Mouse (Mus musculus) heart, embryonic 12.5 days (tissue): ENCODE data around the gene Sox10. TPM values are rescaled to one million over a fixed set of nuclear protein-coding genes. Genes with fewer than 3 reads are reported as not detected.

Experiments
- ATAC-seq: fragments of 200-750 bp; cut with Nextera tagmentation; 2 replicates; pipeline ENCODE4 v1.8.0; 2017; ENCODE audit warnings: moderate TSS enrichment, moderate library complexity; ENCODE audit not compliant: insufficient number of reproducible peaks, low FRiP score
- H3K27ac ChIP-seq: fragments of 300-500 bp; sonication (generic); 2 replicates; pipeline ENCODE4 v1.5.1; 2016; ENCODE audit warnings: mild to moderate bottlenecking, moderate library complexity; ENCODE audit not compliant: poor library complexity, severe bottlenecking
- H3K27me3 ChIP-seq: fragments of 300-500 bp; sonication (generic); replicated peaks from 2 replicates; pipeline ENCODE4 v1.6.1; 2016; ENCODE audit warnings: mild to moderate bottlenecking, moderate library complexity
- H3K36me3 ChIP-seq: fragments of 300-500 bp; sonication (generic); 2 replicates; pipeline ENCODE4 v1.6.1; 2016; ENCODE audit warnings: mild to moderate bottlenecking, moderate library complexity
- H3K4me1 ChIP-seq: fragments of 300-500 bp; sonication (generic); replicated peaks from 2 replicates; pipeline ENCODE4 v1.6.1; 2016; ENCODE audit warnings: mild to moderate bottlenecking
- H3K4me2 ChIP-seq: fragments of 300-500 bp; sonication (generic); 2 replicates; pipeline ENCODE4 v1.6.1; 2016; ENCODE audit warnings: mild to moderate bottlenecking, moderate library complexity
- H3K4me3 ChIP-seq: fragments of 300-500 bp; sonication (generic); 2 replicates; pipeline ENCODE4 v1.5.1; 2016; ENCODE audit warnings: mild to moderate bottlenecking
- H3K9ac ChIP-seq: fragments of 300-500 bp; sonication (generic); 2 replicates; pipeline ENCODE4 v1.6.1; 2016; ENCODE audit warnings: mild to moderate bottlenecking, moderate library complexity
- H3K9me3 ChIP-seq: fragments of 300-500 bp; sonication (generic); replicated peaks from 2 replicates; pipeline ENCODE4 v1.6.1; 2016; ENCODE audit warnings: mild to moderate bottlenecking, moderate library complexity
- WGBS: fragments of 180-500 bp; shearing (Covaris S2); methylation state at CpG from one replicate; pipeline ENCODE4 v1.1.7; 2016; 5-methylcytosine and 5-hydroxymethylcytosine counted together
- polyA plus RNA-seq: library from polyadenylated mRNA; unstranded; fragments of >200 nt; fragmentation: Nextera tagmentation; extraction: Ambion mirVana; gene quantifications from 2 replicates; pipeline ENCODE4 v1.2.1, GENCODE M21; 2016

Gene Sox10
- polyA plus RNA-seq, 1 experiment from 2014 or later = 0.28 TPM

DNA sequence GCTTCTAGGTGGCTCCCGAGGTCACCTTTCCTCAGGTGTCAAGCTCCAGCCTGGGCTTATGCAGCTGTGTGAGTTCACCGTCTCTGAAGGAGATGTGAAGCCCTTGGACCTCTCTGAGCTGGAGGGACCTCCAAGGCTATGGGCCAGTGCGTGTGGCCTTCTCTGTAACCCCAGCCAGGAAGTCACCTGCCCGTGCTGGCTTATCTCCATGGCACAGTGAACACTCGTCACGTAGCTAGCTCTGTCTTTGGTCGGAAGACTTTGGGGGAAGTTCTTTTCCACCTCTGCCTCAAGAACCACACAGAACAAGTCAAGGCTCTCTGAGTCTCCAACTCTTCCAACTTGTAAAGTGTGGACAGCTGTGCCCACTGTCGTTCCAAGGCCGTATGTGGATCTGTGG is 29.0 kb upstream of the Sox10 start:
- WGBS = 56% methylated on average over 9 of the region's 9 CpGs
- H3K36me3 ChIP-seq = no peaks in the 10 kb centered on the region
- H3K27ac ChIP-seq = no peak overlapping the region
- H3K9ac ChIP-seq = no peak overlapping the region
- peaks cover 46% of the 10 kb centered on the region for H3K4me1 ChIP-seq
- 0 out of 2 replicates have a peak, but pooled peaks cover 3% of the 10 kb centered on the region for H3K9me3 ChIP-seq
- H3K27me3 ChIP-seq = no peaks in the 10 kb centered on the region
- H3K4me2 ChIP-seq = no peak overlapping the region
- no peak overlapping the region for H3K4me3 ChIP-seq
- ATAC-seq = no peak

DNA sequence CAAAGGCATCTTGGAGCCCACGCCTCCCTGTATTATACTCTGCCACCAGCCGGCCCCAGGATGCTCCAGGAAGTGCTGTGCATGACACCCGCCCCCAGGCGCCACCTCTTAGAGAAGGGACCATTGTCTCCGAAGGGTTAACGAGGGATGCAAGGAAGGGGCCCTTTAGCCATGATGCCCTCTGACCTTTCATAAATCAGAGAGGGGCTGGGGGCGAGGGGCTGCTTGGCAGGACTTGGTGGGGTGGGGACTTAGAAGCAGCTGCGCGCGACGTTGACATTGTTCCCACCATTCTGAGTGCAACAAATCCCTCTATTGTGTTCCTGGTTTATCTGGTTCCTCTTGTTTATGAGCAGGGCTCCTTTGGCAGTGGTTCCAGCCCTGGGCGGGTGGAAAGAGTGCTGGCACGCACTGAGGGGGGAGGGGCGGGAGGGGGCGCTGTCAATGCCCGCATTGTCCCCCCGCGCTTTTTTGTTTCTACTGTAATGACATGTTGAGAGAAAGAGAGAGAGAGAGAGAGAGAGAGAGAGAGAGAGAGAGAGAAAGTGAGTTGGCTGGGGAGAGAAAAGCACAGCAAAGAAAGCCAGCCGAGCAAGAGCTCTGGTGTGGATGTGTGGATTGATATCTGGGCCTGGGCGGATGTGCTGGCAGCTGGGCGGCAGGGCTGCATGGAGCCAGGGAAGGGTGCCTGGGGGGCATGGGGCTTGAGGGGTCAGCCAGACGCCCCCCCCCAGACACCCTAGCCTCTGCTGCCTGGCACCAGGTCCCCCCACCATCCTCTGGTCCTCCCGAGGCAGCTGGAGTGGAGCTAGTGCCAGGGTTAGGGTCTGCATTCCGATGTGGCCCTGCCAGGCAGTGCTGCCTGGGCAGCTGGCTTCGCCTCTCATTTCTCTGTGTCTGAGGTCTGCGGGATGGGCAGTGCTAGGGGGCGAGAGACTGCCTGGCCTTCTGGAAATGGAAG is 28.1 kb upstream of the Sox10 start:
- Histone ChIP-seq H3K36me3 (no peaks in the 10 kb centered on the region), H3K4me3 (no peak overlapping the region), H3K27ac (peak overlapping the region; percentile 70), H3K4me2 (peak overlapping the region; percentile 41), H3K9ac (0 out of 2 replicates have a peak overlapping the region, but pooled peaks have one; percentile 48), H3K27me3 (no peaks in the 10 kb centered on the region), H3K9me3 (0 out of 2 replicates have a peak, but pooled peaks cover 3% of the 10 kb centered on the region), H3K4me1 (peaks cover 39% of the 10 kb centered on the region)
- 42% methylated on average over 27 of the region's 27 CpGs for WGBS
- ATAC-seq = peak; percentile 74

DNA sequence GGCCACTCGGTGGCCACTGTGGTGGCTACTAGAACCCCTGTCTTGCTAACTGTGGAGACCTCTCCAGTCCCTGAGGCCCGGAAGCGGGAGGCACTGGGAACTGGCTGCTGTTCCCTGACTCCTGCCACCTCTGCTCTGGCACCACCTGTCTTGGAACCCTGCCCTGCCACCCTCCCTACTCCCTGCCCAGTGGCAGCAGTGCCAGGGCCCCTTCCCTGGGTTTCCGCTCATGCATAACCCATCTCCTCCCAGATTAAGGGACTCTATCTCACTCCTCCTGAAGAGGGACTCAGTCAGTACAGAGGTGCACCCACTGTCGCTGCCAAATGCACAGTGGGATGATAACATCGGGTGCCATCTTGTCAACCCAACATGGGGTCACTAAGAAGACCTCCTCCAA is 27.4 kb upstream of the Sox10 start:
- Histone ChIP-seq H3K4me2 (no peak overlapping the region), H3K27ac (no peak overlapping the region), H3K9ac (no peak overlapping the region), H3K27me3 (no peaks in the 10 kb centered on the region), H3K4me1 (peaks cover 39% of the 10 kb centered on the region), H3K4me3 (no peak overlapping the region), H3K9me3 (0 out of 2 replicates have a peak, but pooled peaks cover 3% of the 10 kb centered on the region), H3K36me3 (no peaks in the 10 kb centered on the region)
- ATAC-seq = no peak
- 87% methylated on average over 6 of the region's 6 CpGs for WGBS

- H3K4me2 ChIP-seq = no peak overlapping the region
- no peaks in the 10 kb centered on the region for H3K27me3 ChIP-seq
- H3K9ac ChIP-seq = no peak overlapping the region
- H3K4me3 ChIP-seq = no peak overlapping the region
- 0 out of 2 replicates have a peak, but pooled peaks cover 3% of the 10 kb centered on the region for H3K9me3 ChIP-seq
- no peak overlapping the region for H3K27ac ChIP-seq
- WGBS = 94% methylated on average over 2 of the region's 2 CpGs
- no peaks in the 10 kb centered on the region for H3K36me3 ChIP-seq
- ATAC-seq = no peak
- H3K4me1 ChIP-seq = peaks cover 39% of the 10 kb centered on the region
Observed at GRCm38 (mm10) chr15:79191426-79191825, 26.4 kb upstream of the Sox10 start.

GRCm38 (mm10) chr15:79187819-79188218 is 22.8 kb upstream of the Sox10 start:
- ATAC-seq = no peak
- H3K4me2 ChIP-seq = no peak overlapping the region
- H3K4me1 ChIP-seq = peaks cover 7% of the 10 kb centered on the region
- no peaks in the 10 kb centered on the region for H3K27me3 ChIP-seq
- WGBS = 84% methylated on average over 8 of the region's 8 CpGs
- no peaks in the 10 kb centered on the region for H3K36me3 ChIP-seq
- no peak overlapping the region for H3K9ac ChIP-seq
- 0 out of 2 replicates have a peak, but pooled peaks cover 3% of the 10 kb centered on the region for H3K9me3 ChIP-seq
- no peak overlapping the region for H3K27ac ChIP-seq
- no peak overlapping the region for H3K4me3 ChIP-seq

- Histone ChIP-seq H3K27me3 (0 out of 2 replicates have a peak, but pooled peaks cover 9% of the 10 kb centered on the region), H3K4me3 (no peak overlapping the region), H3K9ac (no peak overlapping the region), H3K9me3 (no peaks in the 10 kb centered on the region), H3K4me1 (no peaks in the 10 kb centered on the region), H3K27ac (no peak overlapping the region), H3K4me2 (no peak overlapping the region), H3K36me3 (no peaks in the 10 kb centered on the region)
- WGBS = 82% methylated on average over 10 of the region's 10 CpGs
- ATAC-seq = no peak
Observed at GRCm38 (mm10) chr15:79185213-79185612, 20.2 kb upstream of the Sox10 start.

DNA sequence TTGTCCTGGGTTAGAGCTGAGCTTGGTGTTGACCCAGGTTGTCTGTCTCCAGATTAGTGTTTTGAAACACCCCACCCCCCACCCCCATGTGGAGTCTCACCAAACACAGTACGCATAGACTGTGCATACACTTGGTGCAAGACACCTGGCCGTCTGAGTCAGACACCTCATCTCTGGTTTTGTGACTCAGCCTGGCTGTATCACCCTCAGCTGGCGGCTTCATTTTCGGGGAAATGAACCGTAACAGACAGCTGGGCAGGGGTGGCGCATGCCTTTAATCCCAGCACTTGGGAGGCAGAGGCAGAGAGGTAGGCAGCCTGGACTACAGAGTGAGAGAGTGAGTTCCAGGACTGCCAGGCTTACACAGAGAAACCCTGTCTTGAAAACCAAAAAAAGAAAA is 11.9 kb upstream of the Sox10 start:
- Histone ChIP-seq H3K27me3 (0 out of 2 replicates have a peak, but pooled peaks cover 8% of the 10 kb centered on the region), H3K9ac (no peak overlapping the region), H3K4me2 (no peak overlapping the region), H3K9me3 (no peaks in the 10 kb centered on the region), H3K4me3 (no peak overlapping the region), H3K4me1 (0 out of 2 replicates have a peak, but pooled peaks cover 13% of the 10 kb centered on the region), H3K27ac (no peak overlapping the region), H3K36me3 (no peaks in the 10 kb centered on the region)
- 71% methylated on average over 6 of the region's 6 CpGs for WGBS
- no peak for ATAC-seq

DNA sequence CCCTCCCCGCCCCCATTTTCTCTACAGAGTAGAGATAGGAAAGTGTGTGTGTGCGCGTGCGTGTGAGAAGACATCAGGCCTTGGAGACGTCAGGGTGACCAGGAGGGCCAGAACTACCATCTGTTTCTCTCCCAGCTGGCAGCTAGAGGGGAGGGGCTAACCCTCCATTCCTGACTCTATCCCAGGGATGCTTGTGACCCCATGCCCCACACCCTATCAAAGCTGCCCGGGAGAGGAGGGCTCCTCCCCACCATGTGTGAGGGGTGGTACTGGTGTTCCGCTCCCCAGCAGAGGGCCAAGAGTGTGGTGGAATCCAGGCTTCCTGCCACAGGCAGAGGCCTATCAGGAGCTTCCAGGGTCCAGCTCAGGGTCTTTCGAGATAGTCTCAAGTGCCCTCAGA is 1.7 kb upstream of the Sox10 start:
- Histone ChIP-seq H3K27me3 (peaks cover 70% of the 10 kb centered on the region), H3K4me1 (peaks cover 24% of the 10 kb centered on the region), H3K4me3 (no peak overlapping the region), H3K36me3 (no peaks in the 10 kb centered on the region), H3K9me3 (no peaks in the 10 kb centered on the region), H3K27ac (no peak overlapping the region), H3K4me2 (no peak overlapping the region), H3K9ac (no peak overlapping the region)
- ATAC-seq = 0 out of 2 replicates have a peak, but pooled peaks have one; percentile 30
- WGBS = 35% methylated on average over 8 of the region's 8 CpGs

GRCm38 (mm10) chr15:79164251-79164650 is 789 bp downstream of the Sox10 start:
- Histone ChIP-seq H3K27me3 (peaks cover 90% of the 10 kb centered on the region), H3K9me3 (no peaks in the 10 kb centered on the region), H3K9ac (no peak overlapping the region), H3K36me3 (no peaks in the 10 kb centered on the region), H3K4me1 (peaks cover 24% of the 10 kb centered on the region), H3K4me3 (peak overlapping the region; percentile 2), H3K4me2 (peak overlapping the region; percentile 54; the same call in 1 of the 2 replicates), H3K27ac (no peak overlapping the region)
- no peak for ATAC-seq
- 6% methylated on average over 15 of the region's 15 CpGs for WGBS

DNA sequence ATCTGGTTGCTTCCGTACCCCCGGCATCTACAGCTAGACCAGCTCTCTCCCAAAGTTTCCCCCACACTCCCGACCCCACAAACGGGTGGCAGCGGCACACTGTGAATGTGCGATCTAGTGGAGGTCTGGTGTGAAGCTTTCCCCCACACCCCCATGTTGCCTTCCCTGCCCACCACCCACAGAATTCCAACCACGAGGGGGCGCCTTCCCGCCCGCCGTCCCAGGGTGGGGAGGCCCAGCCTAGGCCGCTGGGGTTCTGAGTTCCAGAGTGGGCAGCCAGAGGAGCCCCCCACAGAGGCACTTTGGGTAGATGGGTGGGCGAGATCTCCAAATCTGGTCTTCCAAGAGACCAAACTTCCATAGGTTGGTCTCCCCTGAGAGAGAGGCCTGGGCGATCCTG is 2.2 kb downstream of the Sox10 start:
- Histone ChIP-seq H3K9me3 (no peaks in the 10 kb centered on the region), H3K27ac (no peak overlapping the region), H3K4me2 (peak overlapping the region; percentile 54; the same call in 1 of the 2 replicates), H3K4me1 (peaks cover 24% of the 10 kb centered on the region), H3K9ac (no peak overlapping the region), H3K36me3 (no peaks in the 10 kb centered on the region), H3K4me3 (peak overlapping the region; percentile 31; the same call in 1 of the 2 replicates), H3K27me3 (peaks cover 96% of the 10 kb centered on the region)
- WGBS = 43% methylated on average over 14 of the region's 14 CpGs
- ATAC-seq = no peak

GRCm38 (mm10) chr15:79162301-79162700 is 2.7 kb downstream of the Sox10 start:
- ATAC-seq = no peak
- peaks cover 24% of the 10 kb centered on the region for H3K4me1 ChIP-seq
- H3K27ac ChIP-seq = no peak overlapping the region
- no peaks in the 10 kb centered on the region for H3K36me3 ChIP-seq
- no peak overlapping the region for H3K4me3 ChIP-seq
- no peak overlapping the region for H3K4me2 ChIP-seq
- no peaks in the 10 kb centered on the region for H3K9me3 ChIP-seq
- H3K27me3 ChIP-seq = peaks cover 96% of the 10 kb centered on the region
- 62% methylated on average over 7 of the region's 7 CpGs for WGBS
- H3K9ac ChIP-seq = no peak overlapping the region
